Mouse (Mus musculus) ES-Bruce4 (cell line): Measurements from ENCODE around the gene Neurl2. TPM values are rescaled to one million over a fixed set of nuclear protein-coding genes. Genes with fewer than 3 reads are reported as not detected.

Source experiments
- H3K27ac ChIP-seq: 2 replicates; pipeline ENCODE4 v1.5.1; 2012; ENCODE audit warnings: low read length, inconsistent platforms; ENCODE audit not compliant: insufficient read depth
- H3K27me3 ChIP-seq: 2 replicates; pipeline ENCODE4 v1.6.1; 2012; ENCODE audit warnings: mild to moderate bottlenecking, low read length, inconsistent platforms; ENCODE audit not compliant: control insufficient read depth, poor library complexity, insufficient read depth, severe bottlenecking
- H3K36me3 ChIP-seq: 2 replicates; pipeline ENCODE4 v1.6.1; 2012; ENCODE audit warnings: inconsistent platforms, mild to moderate bottlenecking, low read length, moderate library complexity; ENCODE audit not compliant: control insufficient read depth, poor library complexity, insufficient read depth, severe bottlenecking
- H3K4me1 ChIP-seq: one replicate; pipeline ENCODE4 v1.8.1; 2011; ENCODE audit warnings: low read length; ENCODE audit not compliant: control insufficient read depth, insufficient read depth
- H3K4me3 ChIP-seq: 2 replicates; pipeline ENCODE4 v1.5.1; 2011; ENCODE audit warnings: low read depth, mild to moderate bottlenecking, low read length
- H3K9ac ChIP-seq: 2 replicates; pipeline ENCODE4 v1.6.1; 2012; ENCODE audit warnings: low read depth, mild to moderate bottlenecking, inconsistent platforms; ENCODE audit not compliant: poor library complexity, severe bottlenecking
- H3K9me3 ChIP-seq: replicated peaks from 2 replicates; pipeline ENCODE4 v1.6.1; 2012; ENCODE audit warnings: mild to moderate bottlenecking, low read length, inconsistent platforms; ENCODE audit not compliant: control insufficient read depth, poor library complexity, insufficient read depth, severe bottlenecking
- CTCF ChIP-seq: IDR thresholded peaks from one replicate; pipeline ENCODE4 v1.8.1; 2011; ENCODE audit warnings: low read depth, low read length
- EP300 ChIP-seq: IDR thresholded peaks from 2 replicates; pipeline ENCODE4 v1.6.1; 2011; ENCODE audit warnings: low read depth, low read length; ENCODE audit not compliant: insufficient read depth
- POLR2A ChIP-seq: IDR thresholded peaks from one replicate; pipeline ENCODE4 v1.8.1; 2011; ENCODE audit warnings: low read length; ENCODE audit not compliant: insufficient read depth
- polyA plus RNA-seq: library from polyadenylated mRNA; stranded (reverse); fragments of >200 nt; gene quantifications from 2 replicates; pipeline ENCODE4 v1.2.4, GENCODE M21; 2011; ENCODE audit warnings: low read depth; ENCODE audit not compliant: missing spikeins, insufficient read depth, insufficient read length

Neurl2 gene
- polyA plus RNA-seq, 1 experiment, result 2.8 TPM

DNA sequence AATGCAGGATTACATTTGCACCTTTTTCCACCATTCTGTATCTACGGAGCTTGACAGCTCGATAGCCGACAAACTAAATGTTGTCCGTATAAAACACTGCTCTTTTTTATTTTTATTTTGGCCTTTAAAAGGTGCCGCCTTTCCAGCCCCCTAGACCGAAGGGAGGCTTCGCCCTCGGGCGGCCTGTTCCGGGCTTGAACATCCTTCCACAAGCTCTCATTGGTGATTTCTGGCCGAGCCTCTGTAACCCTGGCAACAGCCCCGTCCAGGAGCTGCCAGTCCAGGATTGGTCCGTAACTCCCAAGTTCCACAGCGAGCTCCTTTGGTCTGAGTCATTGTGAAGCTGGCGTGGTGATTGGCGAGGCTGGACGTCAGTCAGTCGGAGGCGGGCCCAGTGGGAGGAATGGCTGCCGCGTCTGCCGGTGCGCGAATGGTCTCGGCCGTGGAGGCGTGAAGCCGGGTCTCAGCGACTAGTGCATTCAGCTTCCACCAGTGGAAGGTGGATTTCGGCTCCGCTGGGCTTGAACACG lies 10.6 kb downstream of the Neurl2 start, which contains the start of gene Zswim1:
Gene Zswim1, plus strand, starts transcription at position 51 of the 530 bp plus-strand sequence.
- Histone ChIP-seq H3K4me1 (peaks cover 8% of the 10 kb centered on the region), H3K27me3 (no peaks in the 10 kb centered on the region), H3K9ac (peak within 1 kb of the TSS; percentile 69), H3K27ac (peak within 1 kb of the TSS; percentile 76), H3K36me3 (peaks cover 42% of the 10 kb centered on the region), H3K4me3 (peak within 1 kb of the TSS; percentile 86), H3K9me3 (no peaks in the 10 kb centered on the region)
- no peak for TF ChIP-seq EP300
- peak; percentile 94 for TF ChIP-seq POLR2A

DNA sequence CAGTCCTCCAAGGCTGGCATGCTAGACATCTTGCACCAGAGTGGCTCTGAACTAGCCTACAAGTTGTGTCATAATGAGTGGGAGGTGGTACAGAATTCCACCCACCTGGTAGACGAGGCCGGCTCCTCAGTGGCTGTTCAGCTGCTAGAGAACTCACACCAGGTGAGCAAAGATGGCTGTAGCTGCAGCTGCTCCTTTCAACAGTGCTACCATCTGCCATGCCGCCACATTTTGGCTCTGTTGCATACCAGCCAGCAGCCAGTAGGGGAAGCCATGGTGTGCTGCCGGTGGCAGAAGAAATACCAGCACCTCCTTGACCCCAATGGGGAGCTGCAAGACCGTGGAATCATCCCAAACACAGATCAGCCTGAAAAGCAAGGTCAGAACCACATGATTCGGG lies 12.2 kb downstream of the Neurl2 start:
- H3K9me3 ChIP-seq, result no peaks in the 10 kb centered on the region
- H3K4me3 ChIP-seq, result no peak overlapping the region
- H3K4me1 ChIP-seq, result peaks cover 10% of the 10 kb centered on the region
- TF ChIP-seq POLR2A, result no peak
- peak; percentile 10 for TF ChIP-seq CTCF
- no peak for TF ChIP-seq EP300
- no peaks in the 10 kb centered on the region for H3K27me3 ChIP-seq
- peak overlapping the region; percentile 76 for H3K27ac ChIP-seq
- no peak overlapping the region for H3K9ac ChIP-seq
- H3K36me3 ChIP-seq, result peaks cover 26% of the 10 kb centered on the region

DNA sequence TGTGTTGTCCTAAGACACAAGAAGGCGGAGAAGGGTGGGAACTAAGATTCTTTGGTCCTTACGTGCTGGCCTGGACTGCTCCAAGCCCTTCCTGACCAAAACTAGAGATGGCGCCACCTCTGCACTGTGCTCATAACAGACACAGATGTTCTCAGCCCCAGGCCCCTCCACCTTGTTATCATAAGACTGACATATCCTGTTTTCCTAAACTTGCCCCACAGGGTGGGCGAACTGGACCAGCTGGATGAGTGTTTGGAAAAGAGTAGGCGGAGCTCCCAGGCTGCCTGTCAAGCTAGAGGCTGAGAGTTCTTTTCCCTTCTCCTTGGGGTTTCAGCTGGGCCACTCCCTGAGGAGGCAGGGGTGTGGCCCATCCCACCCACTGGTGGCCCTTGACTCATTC lies 15.6 kb downstream of the Neurl2 start:
- H3K4me3 ChIP-seq, result no peak overlapping the region
- H3K4me1 ChIP-seq, result peaks cover 10% of the 10 kb centered on the region
- H3K27me3 ChIP-seq, result no peaks in the 10 kb centered on the region
- no peaks in the 10 kb centered on the region for H3K9me3 ChIP-seq
- H3K27ac ChIP-seq, result peak overlapping the region; percentile 70
- peaks cover 12% of the 10 kb centered on the region; the same call in 1 of the 2 replicates for H3K36me3 ChIP-seq
- TF ChIP-seq CTCF (peak; percentile 36), EP300 (peak; percentile 92), POLR2A (no peak)
- H3K9ac ChIP-seq, result no peak overlapping the region

DNA sequence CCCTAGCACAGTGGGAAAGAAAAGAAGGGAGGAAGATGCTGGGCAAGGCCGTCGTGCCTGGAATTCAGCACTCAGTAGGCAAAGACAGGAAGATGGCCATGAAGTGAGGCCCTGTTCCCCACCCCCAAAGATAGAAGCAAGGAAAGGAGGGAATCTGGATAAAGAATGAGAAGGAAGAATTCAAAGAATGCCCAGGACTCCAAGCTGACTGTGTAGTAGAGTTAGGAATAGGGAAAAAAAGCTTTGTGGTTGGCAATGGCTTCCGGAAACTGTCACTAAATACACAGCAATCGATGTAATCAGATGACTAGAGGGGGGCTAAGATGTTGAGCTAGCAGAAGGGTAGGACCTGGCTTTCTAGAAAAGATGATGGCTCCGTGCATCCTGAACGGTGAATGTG lies 16.1 kb downstream of the Neurl2 start:
- H3K4me1 ChIP-seq, result peaks cover 10% of the 10 kb centered on the region
- no peak for TF ChIP-seq POLR2A
- no peak for TF ChIP-seq EP300
- H3K4me3 ChIP-seq, result no peak overlapping the region
- H3K27ac ChIP-seq, result peak overlapping the region; percentile 33
- no peaks in the 10 kb centered on the region for H3K27me3 ChIP-seq
- H3K9ac ChIP-seq, result no peak overlapping the region
- H3K36me3 ChIP-seq, result peaks cover 12% of the 10 kb centered on the region; the same call in 1 of the 2 replicates
- no peaks in the 10 kb centered on the region for H3K9me3 ChIP-seq

DNA sequence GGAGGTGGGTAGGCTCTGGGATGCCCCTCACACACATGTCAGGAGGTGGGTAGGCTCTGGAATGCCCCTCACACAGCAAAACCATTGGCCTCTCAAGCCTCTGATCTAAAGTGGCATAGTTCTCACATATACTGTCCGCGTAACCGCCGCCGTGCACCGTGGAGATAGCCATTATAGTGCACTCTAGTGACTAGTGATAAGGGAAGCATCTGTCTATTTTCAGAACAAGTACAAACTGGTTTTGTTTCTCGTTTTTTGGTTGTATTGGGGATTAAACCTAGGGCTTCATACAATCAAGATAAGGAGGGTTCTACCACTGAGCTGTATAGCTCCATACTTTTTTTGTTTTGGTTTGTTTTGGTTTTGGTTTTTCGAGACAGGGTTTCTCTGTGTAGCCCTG lies 17.4 kb downstream of the Neurl2 start:
- no peaks in the 10 kb centered on the region for H3K9me3 ChIP-seq
- peaks cover 12% of the 10 kb centered on the region; the same call in 1 of the 2 replicates for H3K36me3 ChIP-seq
- H3K27me3 ChIP-seq, result no peaks in the 10 kb centered on the region
- peaks cover 6% of the 10 kb centered on the region for H3K4me1 ChIP-seq
- TF ChIP-seq POLR2A, result no peak
- no peak for TF ChIP-seq CTCF
- TF ChIP-seq EP300, result no peak
- no peak overlapping the region for H3K9ac ChIP-seq
- H3K4me3 ChIP-seq, result no peak overlapping the region
- H3K27ac ChIP-seq, result no peak overlapping the region

DNA sequence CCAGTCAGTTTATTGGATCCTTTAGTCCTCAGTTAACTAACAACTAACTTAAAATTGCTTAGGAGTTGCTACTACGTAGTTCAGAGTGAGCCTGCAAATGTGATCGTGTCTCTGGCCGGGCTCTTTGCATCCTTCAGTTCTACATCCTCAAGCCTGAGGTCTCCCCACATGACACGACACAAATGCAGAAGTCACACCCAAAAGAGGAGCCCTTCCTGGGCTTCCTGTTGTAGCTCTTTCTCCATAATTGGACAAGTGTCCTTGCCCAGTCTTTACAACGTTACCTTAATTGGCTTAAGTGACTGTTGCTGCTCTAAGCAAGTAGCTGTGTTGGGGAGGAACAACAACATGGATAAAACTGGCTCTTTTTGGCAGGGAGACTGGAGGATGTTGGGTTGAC lies 17.9 kb downstream of the Neurl2 start:
- Histone ChIP-seq H3K27ac (no peak overlapping the region), H3K9me3 (no peaks in the 10 kb centered on the region), H3K27me3 (no peaks in the 10 kb centered on the region), H3K36me3 (peaks cover 8% of the 10 kb centered on the region; the same call in 1 of the 2 replicates), H3K4me1 (peaks cover 6% of the 10 kb centered on the region), H3K9ac (no peak overlapping the region), H3K4me3 (no peak overlapping the region)
- TF ChIP-seq POLR2A (no peak), CTCF (no peak), EP300 (no peak)
